Mouse (Mus musculus): ENCODE measurements around the gene Fndc7. TPM values are rescaled to one million over a fixed set of nuclear protein-coding genes. Genes with fewer than 3 reads are reported as not detected.
A peak's percentile ranks its signal among the peaks of the same experiment; 100 is the strongest.

Gene Fndc7
- 0.07 TPM in 1 of 2 replicates, not detected in the other for polyA plus RNA-seq (2014; fragmentation: Nextera tagmentation; extraction: Ambion mirVana)

- Histone ChIP-seq H3K9ac (replicated peaks; ENCODE audit: low read depth, low read length) (no peak within 1 kb of the TSS), H3K9me3 (ENCODE audit: control insufficient read depth, low read length) (no peaks in the 10 kb centered on the region), H3K4me3 (ENCODE audit: low read depth, low read length) (no peak within 1 kb of the TSS), H3K27me3 (ENCODE audit: control insufficient read depth, insufficient read depth, low read length) (no peaks in the 10 kb centered on the region), H3K27ac (ENCODE audit: low read depth, low read length) (no peak within 1 kb of the TSS), H3K4me1 (ENCODE audit: control insufficient read depth, insufficient read depth, low read length) (no peaks in the 10 kb centered on the region), H3K36me3 (ENCODE audit: control insufficient read depth, insufficient read depth, low read length) (no peaks in the 10 kb centered on the region), H3K4me2 (ENCODE audit: low read depth, low read length) (no peak within 1 kb of the TSS)
- ATAC-seq (ENCODE audit: low read depth), result no peak
- WGBS, result 96% methylated on average over 1 of the region's 1 CpGs
Observed at GRCm38 (mm10) chr3:108889908-108890307, at the start of gene Fndc7. TSS of gene Fndc7 (minus strand) at chr3:108890008.

GRCm38 (mm10) chr3:108939573-108939972 lies 49.8 kb upstream of the Fndc7 start, which contains the start of gene Henmt1:
TSS of gene Henmt1 (plus strand) at chr3:108939873.
- H3K36me3 ChIP-seq (ENCODE audit: control insufficient read depth, insufficient read depth, low read length), result no peaks in the 10 kb centered on the region
- H3K4me1 ChIP-seq (ENCODE audit: control insufficient read depth, insufficient read depth, low read length), result no peaks in the 10 kb centered on the region
- no peak for ATAC-seq (ENCODE audit: low read depth)
- WGBS, result 85% methylated on average over 5 of the region's 5 CpGs
- H3K4me2 ChIP-seq (ENCODE audit: low read depth, low read length), result peak within 1 kb of the TSS; percentile 47
- peak within 1 kb of the TSS; percentile 29 for H3K4me3 ChIP-seq (ENCODE audit: low read depth, low read length)
- 0 out of 2 replicates have a peak within 1 kb of the TSS, but pooled peaks have one; percentile 28 for H3K9ac ChIP-seq (replicated peaks; ENCODE audit: low read depth, low read length)
- H3K9me3 ChIP-seq (ENCODE audit: control insufficient read depth, low read length), result no peaks in the 10 kb centered on the region
- H3K27me3 ChIP-seq (ENCODE audit: control insufficient read depth, insufficient read depth, low read length), result no peaks in the 10 kb centered on the region
- no peak within 1 kb of the TSS for H3K27ac ChIP-seq (ENCODE audit: low read depth, low read length)

- H3K4me2 ChIP-seq (ENCODE audit: low read depth, low read length), result no peak overlapping the region
- no peak overlapping the region for H3K27ac ChIP-seq (ENCODE audit: low read depth, low read length)
- no peaks in the 10 kb centered on the region for H3K4me1 ChIP-seq (ENCODE audit: control insufficient read depth, insufficient read depth, low read length)
- WGBS, result 98% methylated on average over 5 of the region's 5 CpGs
- no peak for ATAC-seq (ENCODE audit: low read depth)
- no peak overlapping the region for H3K4me3 ChIP-seq (ENCODE audit: low read depth, low read length)
- no peak overlapping the region for H3K9ac ChIP-seq (replicated peaks; ENCODE audit: low read depth, low read length)
- no peaks in the 10 kb centered on the region for H3K9me3 ChIP-seq (ENCODE audit: control insufficient read depth, low read length)
- no peaks in the 10 kb centered on the region for H3K27me3 ChIP-seq (ENCODE audit: control insufficient read depth, insufficient read depth, low read length)
- no peaks in the 10 kb centered on the region for H3K36me3 ChIP-seq (ENCODE audit: control insufficient read depth, insufficient read depth, low read length)
Observed at GRCm38 (mm10) chr3:108938691-108939090, 48.9 kb upstream of the Fndc7 start.

- H3K9ac ChIP-seq (replicated peaks; ENCODE audit: low read depth, low read length), result no peak overlapping the region
- no peak for ATAC-seq (ENCODE audit: low read depth)
- H3K4me2 ChIP-seq (ENCODE audit: low read depth, low read length), result no peak overlapping the region
- H3K36me3 ChIP-seq (ENCODE audit: control insufficient read depth, insufficient read depth, low read length), result no peaks in the 10 kb centered on the region
- H3K27me3 ChIP-seq (ENCODE audit: control insufficient read depth, insufficient read depth, low read length), result no peaks in the 10 kb centered on the region
- H3K27ac ChIP-seq (ENCODE audit: low read depth, low read length), result no peak overlapping the region
- no peaks in the 10 kb centered on the region for H3K9me3 ChIP-seq (ENCODE audit: control insufficient read depth, low read length)
- H3K4me1 ChIP-seq (ENCODE audit: control insufficient read depth, insufficient read depth, low read length), result no peaks in the 10 kb centered on the region
- no peak overlapping the region for H3K4me3 ChIP-seq (ENCODE audit: low read depth, low read length)
- 92% methylated on average over 6 of the region's 6 CpGs for WGBS
Observed at GRCm38 (mm10) chr3:108933557-108933956, 43.7 kb upstream of the Fndc7 start.

GRCm38 (mm10) chr3:108926308-108926707 lies 36.5 kb upstream of the Fndc7 start:
- no peaks in the 10 kb centered on the region for H3K36me3 ChIP-seq (ENCODE audit: control insufficient read depth, insufficient read depth, low read length)
- H3K4me3 ChIP-seq (ENCODE audit: low read depth, low read length), result no peak overlapping the region
- H3K27ac ChIP-seq (ENCODE audit: low read depth, low read length), result no peak overlapping the region
- no peak overlapping the region for H3K4me2 ChIP-seq (ENCODE audit: low read depth, low read length)
- no peaks in the 10 kb centered on the region for H3K4me1 ChIP-seq (ENCODE audit: control insufficient read depth, insufficient read depth, low read length)
- ATAC-seq (ENCODE audit: low read depth), result no peak
- no peak overlapping the region for H3K9ac ChIP-seq (replicated peaks; ENCODE audit: low read depth, low read length)
- 85% methylated on average over 1 of the region's 1 CpGs for WGBS
- no peaks in the 10 kb centered on the region for H3K9me3 ChIP-seq (ENCODE audit: control insufficient read depth, low read length)
- H3K27me3 ChIP-seq (ENCODE audit: control insufficient read depth, insufficient read depth, low read length), result no peaks in the 10 kb centered on the region

GRCm38 (mm10) chr3:108925677-108926076 lies 35.9 kb upstream of the Fndc7 start:
- H3K27ac ChIP-seq (ENCODE audit: low read depth, low read length), result no peak overlapping the region
- no peaks in the 10 kb centered on the region for H3K27me3 ChIP-seq (ENCODE audit: control insufficient read depth, insufficient read depth, low read length)
- WGBS, result 90% methylated on average over 4 of the region's 4 CpGs
- no peaks in the 10 kb centered on the region for H3K9me3 ChIP-seq (ENCODE audit: control insufficient read depth, low read length)
- no peaks in the 10 kb centered on the region for H3K36me3 ChIP-seq (ENCODE audit: control insufficient read depth, insufficient read depth, low read length)
- no peak overlapping the region for H3K4me2 ChIP-seq (ENCODE audit: low read depth, low read length)
- no peak for ATAC-seq (ENCODE audit: low read depth)
- no peaks in the 10 kb centered on the region for H3K4me1 ChIP-seq (ENCODE audit: control insufficient read depth, insufficient read depth, low read length)
- no peak overlapping the region for H3K4me3 ChIP-seq (ENCODE audit: low read depth, low read length)
- no peak overlapping the region for H3K9ac ChIP-seq (replicated peaks; ENCODE audit: low read depth, low read length)

GRCm38 (mm10) chr3:108921822-108922221 lies 32.0 kb upstream of the Fndc7 start:
- no peaks in the 10 kb centered on the region for H3K4me1 ChIP-seq (ENCODE audit: control insufficient read depth, insufficient read depth, low read length)
- no peak overlapping the region for H3K4me2 ChIP-seq (ENCODE audit: low read depth, low read length)
- no peaks in the 10 kb centered on the region for H3K27me3 ChIP-seq (ENCODE audit: control insufficient read depth, insufficient read depth, low read length)
- H3K27ac ChIP-seq (ENCODE audit: low read depth, low read length), result no peak overlapping the region
- no peak for ATAC-seq (ENCODE audit: low read depth)
- H3K36me3 ChIP-seq (ENCODE audit: control insufficient read depth, insufficient read depth, low read length), result no peaks in the 10 kb centered on the region
- H3K9ac ChIP-seq (replicated peaks; ENCODE audit: low read depth, low read length), result no peak overlapping the region
- no peak overlapping the region for H3K4me3 ChIP-seq (ENCODE audit: low read depth, low read length)
- no peaks in the 10 kb centered on the region for H3K9me3 ChIP-seq (ENCODE audit: control insufficient read depth, low read length)
- 68% methylated on average over 1 of the region's 1 CpGs for WGBS

- ATAC-seq (ENCODE audit: low read depth), result no peak
- Histone ChIP-seq H3K4me3 (ENCODE audit: low read depth, low read length) (no peak overlapping the region), H3K27me3 (ENCODE audit: control insufficient read depth, insufficient read depth, low read length) (no peaks in the 10 kb centered on the region), H3K9ac (replicated peaks; ENCODE audit: low read depth, low read length) (no peak overlapping the region), H3K4me1 (ENCODE audit: control insufficient read depth, insufficient read depth, low read length) (no peaks in the 10 kb centered on the region), H3K4me2 (ENCODE audit: low read depth, low read length) (no peak overlapping the region), H3K36me3 (ENCODE audit: control insufficient read depth, insufficient read depth, low read length) (no peaks in the 10 kb centered on the region), H3K27ac (ENCODE audit: low read depth, low read length) (no peak overlapping the region), H3K9me3 (ENCODE audit: control insufficient read depth, low read length) (no peaks in the 10 kb centered on the region)
- WGBS, result 92% methylated on average over 3 of the region's 3 CpGs
Observed at GRCm38 (mm10) chr3:108920442-108921070, 30.7 kb upstream of the Fndc7 start.

GRCm38 (mm10) chr3:108918852-108919251 lies 29.0 kb upstream of the Fndc7 start:
- Histone ChIP-seq H3K27ac (ENCODE audit: low read depth, low read length) (no peak overlapping the region), H3K4me1 (ENCODE audit: control insufficient read depth, insufficient read depth, low read length) (no peaks in the 10 kb centered on the region), H3K36me3 (ENCODE audit: control insufficient read depth, insufficient read depth, low read length) (no peaks in the 10 kb centered on the region), H3K27me3 (ENCODE audit: control insufficient read depth, insufficient read depth, low read length) (no peaks in the 10 kb centered on the region), H3K4me3 (ENCODE audit: low read depth, low read length) (no peak overlapping the region), H3K4me2 (ENCODE audit: low read depth, low read length) (no peak overlapping the region), H3K9ac (replicated peaks; ENCODE audit: low read depth, low read length) (no peak overlapping the region), H3K9me3 (ENCODE audit: control insufficient read depth, low read length) (no peaks in the 10 kb centered on the region)
- ATAC-seq (ENCODE audit: low read depth), result no peak
- WGBS, result 97% methylated on average over 1 of the region's 1 CpGs

Measured in neural tube, embryonic 14.5 days (tissue).